Mouse (Mus musculus): Measurements from ENCODE around the gene Sypl.

DNA sequence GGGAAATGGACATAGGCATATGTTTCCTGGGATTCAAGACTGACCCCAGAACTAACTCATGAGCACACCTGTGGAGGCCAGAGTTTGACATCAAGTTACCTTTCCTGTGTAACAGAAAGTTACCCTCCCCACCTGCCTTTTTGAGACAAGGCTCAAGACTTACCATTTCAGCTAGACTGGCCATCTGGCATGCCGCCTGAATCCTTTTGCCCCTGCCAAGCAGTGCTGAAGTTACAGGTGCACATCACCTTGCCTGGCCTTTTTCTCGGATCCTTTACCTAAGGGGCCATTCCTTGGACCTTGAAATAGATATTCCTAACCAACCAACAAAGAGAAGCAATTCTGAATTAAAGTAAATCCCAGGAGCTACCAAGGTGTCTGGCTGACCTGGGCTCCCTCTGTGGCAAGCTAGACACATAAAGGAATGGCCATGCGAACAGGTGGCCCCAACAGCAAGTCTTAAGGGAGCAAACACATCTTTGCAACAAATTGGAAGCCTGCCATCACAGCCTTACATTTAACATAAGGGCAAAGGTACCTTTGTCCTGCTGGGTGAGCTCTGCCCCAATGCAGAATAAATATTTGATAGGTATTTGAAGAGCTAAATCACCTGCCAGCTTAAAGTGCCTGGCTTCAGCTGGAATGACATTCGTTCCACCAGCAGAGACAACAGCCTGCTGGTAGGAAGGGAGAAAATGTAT, 17.3 kb upstream of the Sypl start:
- TF ChIP-seq CTCF (IDR thresholded peaks at IDR 0.05; ENCODE audit: borderline replicate concordance, extremely low read depth, insufficient read depth, insufficient read length) (no peak), POLR2A (IDR thresholded peaks at IDR 0.05; ENCODE audit: borderline replicate concordance, extremely low read depth, insufficient read depth, insufficient read length, poor library complexity, severe bottlenecking) (no peak)
